Mouse (Mus musculus): ENCODE data around the gene Zg16. TPM values are rescaled to one million over a fixed set of nuclear protein-coding genes. Genes with fewer than 3 reads are reported as not detected.

The Zg16 gene
- polyA plus RNA-seq, 1 experiment from 2014 or later, result 29.5 TPM

- H3K4me1 ChIP-seq (ENCODE audit: control insufficient read depth, insufficient read depth, low read length), result peaks cover 72% of the 10 kb centered on the region
- peak overlapping the region; percentile 84 for H3K4me2 ChIP-seq (ENCODE audit: low read depth, low read length)
- H3K4me3 ChIP-seq (replicated peaks; ENCODE audit: low read length), result peak overlapping the region; percentile 61
- WGBS, result 25% methylated on average over 5 of the region's 5 CpGs
- H3K9me3 ChIP-seq (replicated peaks; ENCODE audit: control insufficient read depth, low read length), result no peaks in the 10 kb centered on the region
- no peaks in the 10 kb centered on the region for H3K27me3 ChIP-seq (ENCODE audit: control insufficient read depth, insufficient read depth, low read length)
- H3K36me3 ChIP-seq (ENCODE audit: control insufficient read depth, insufficient read depth, low read length), result peaks cover 9% of the 10 kb centered on the region; the same call in 1 of the 2 replicates
- H3K9ac ChIP-seq (ENCODE audit: low read length), result peak overlapping the region; percentile 79
- no peak for ATAC-seq (ENCODE audit: insufficient read depth, low FRiP score)
- peak overlapping the region; percentile 86 for H3K27ac ChIP-seq (ENCODE audit: low read length)
Measured at GRCm38 (mm10) chr7:127020491-127020890, 66.6 kb downstream of the Zg16 start.

- Histone ChIP-seq H3K4me3 (replicated peaks; ENCODE audit: low read length) (peak overlapping the region; percentile 61), H3K4me1 (ENCODE audit: control insufficient read depth, insufficient read depth, low read length) (peaks cover 76% of the 10 kb centered on the region), H3K27me3 (ENCODE audit: control insufficient read depth, insufficient read depth, low read length) (no peaks in the 10 kb centered on the region), H3K27ac (ENCODE audit: low read length) (peak overlapping the region; percentile 86), H3K9ac (ENCODE audit: low read length) (peak overlapping the region; percentile 79), H3K9me3 (replicated peaks; ENCODE audit: control insufficient read depth, low read length) (no peaks in the 10 kb centered on the region), H3K4me2 (ENCODE audit: low read depth, low read length) (peak overlapping the region; percentile 84), H3K36me3 (ENCODE audit: control insufficient read depth, insufficient read depth, low read length) (peaks cover 14% of the 10 kb centered on the region; the same call in 1 of the 2 replicates)
- ATAC-seq (ENCODE audit: insufficient read depth, low FRiP score), result no peak
- whole genome bisulfite sequencing, result 41% methylated on average over 3 of the region's 3 CpGs
Measured at GRCm38 (mm10) chr7:127020031-127020430, 67.1 kb downstream of the Zg16 start.

GRCm38 (mm10) chr7:127019306-127019960 lies 67.7 kb downstream of the Zg16 start:
- Histone ChIP-seq H3K4me3 (replicated peaks; ENCODE audit: low read length) (peak overlapping the region; percentile 61), H3K27me3 (ENCODE audit: control insufficient read depth, insufficient read depth, low read length) (no peaks in the 10 kb centered on the region), H3K36me3 (ENCODE audit: control insufficient read depth, insufficient read depth, low read length) (peaks cover 15% of the 10 kb centered on the region; the same call in 1 of the 2 replicates), H3K27ac (ENCODE audit: low read length) (peak overlapping the region; percentile 86; the same call in 1 of the 2 replicates), H3K4me1 (ENCODE audit: control insufficient read depth, insufficient read depth, low read length) (peaks cover 77% of the 10 kb centered on the region), H3K4me2 (ENCODE audit: low read depth, low read length) (peak overlapping the region; percentile 84), H3K9ac (ENCODE audit: low read length) (peak overlapping the region; percentile 79), H3K9me3 (replicated peaks; ENCODE audit: control insufficient read depth, low read length) (no peaks in the 10 kb centered on the region)
- no peak for ATAC-seq (ENCODE audit: insufficient read depth, low FRiP score)
- 70% methylated on average over 14 of the region's 14 CpGs for WGBS

GRCm38 (mm10) chr7:127018416-127019305 lies 68.5 kb downstream of the Zg16 start:
- WGBS, result 70% methylated on average over 15 of the region's 15 CpGs
- peak overlapping the region; percentile 84 for H3K4me2 ChIP-seq (ENCODE audit: low read depth, low read length)
- peaks cover 75% of the 10 kb centered on the region for H3K4me1 ChIP-seq (ENCODE audit: control insufficient read depth, insufficient read depth, low read length)
- H3K27ac ChIP-seq (ENCODE audit: low read length), result peak overlapping the region; percentile 66
- ATAC-seq (ENCODE audit: insufficient read depth, low FRiP score), result no peak
- no peaks in the 10 kb centered on the region for H3K9me3 ChIP-seq (replicated peaks; ENCODE audit: control insufficient read depth, low read length)
- H3K4me3 ChIP-seq (replicated peaks; ENCODE audit: low read length), result 0 out of 2 replicates have a peak overlapping the region, but pooled peaks have one; percentile 8
- no peaks in the 10 kb centered on the region for H3K27me3 ChIP-seq (ENCODE audit: control insufficient read depth, insufficient read depth, low read length)
- H3K9ac ChIP-seq (ENCODE audit: low read length), result peak overlapping the region; percentile 65
- H3K36me3 ChIP-seq (ENCODE audit: control insufficient read depth, insufficient read depth, low read length), result peaks cover 15% of the 10 kb centered on the region; the same call in 1 of the 2 replicates

GRCm38 (mm10) chr7:127017950-127018345 lies 69.2 kb downstream of the Zg16 start:
- H3K9me3 ChIP-seq (replicated peaks; ENCODE audit: control insufficient read depth, low read length), result no peaks in the 10 kb centered on the region
- H3K9ac ChIP-seq (ENCODE audit: low read length), result peak overlapping the region; percentile 65
- H3K4me2 ChIP-seq (ENCODE audit: low read depth, low read length), result peak overlapping the region; percentile 84
- H3K4me1 ChIP-seq (ENCODE audit: control insufficient read depth, insufficient read depth, low read length), result peaks cover 70% of the 10 kb centered on the region
- peak overlapping the region; percentile 8 for H3K4me3 ChIP-seq (replicated peaks; ENCODE audit: low read length)
- no peak for ATAC-seq (ENCODE audit: insufficient read depth, low FRiP score)
- WGBS, result 35% methylated on average over 6 of the region's 6 CpGs
- peaks cover 10% of the 10 kb centered on the region; the same call in 1 of the 2 replicates for H3K36me3 ChIP-seq (ENCODE audit: control insufficient read depth, insufficient read depth, low read length)
- H3K27ac ChIP-seq (ENCODE audit: low read length), result peak overlapping the region; percentile 66
- H3K27me3 ChIP-seq (ENCODE audit: control insufficient read depth, insufficient read depth, low read length), result no peaks in the 10 kb centered on the region

GRCm38 (mm10) chr7:127016971-127017949 lies 69.9 kb downstream of the Zg16 start, which contains the start of gene Pagr1a:
Gene Pagr1a, minus strand, starts transcription at chr7:127017352.
- Histone ChIP-seq H3K4me2 (ENCODE audit: low read depth, low read length) (peak within 1 kb of the TSS; percentile 85), H3K9me3 (replicated peaks; ENCODE audit: control insufficient read depth, low read length) (no peaks in the 10 kb centered on the region), H3K9ac (ENCODE audit: low read length) (peak within 1 kb of the TSS; percentile 91), H3K27me3 (ENCODE audit: control insufficient read depth, insufficient read depth, low read length) (no peaks in the 10 kb centered on the region), H3K4me3 (replicated peaks; ENCODE audit: low read length) (peak within 1 kb of the TSS; percentile 63), H3K4me1 (ENCODE audit: control insufficient read depth, insufficient read depth, low read length) (peaks cover 65% of the 10 kb centered on the region), H3K27ac (ENCODE audit: low read length) (peak within 1 kb of the TSS; percentile 98), H3K36me3 (ENCODE audit: control insufficient read depth, insufficient read depth, low read length) (peaks cover 8% of the 10 kb centered on the region; the same call in 1 of the 2 replicates)
- peak; percentile 88 for ATAC-seq (ENCODE audit: insufficient read depth, low FRiP score)
- WGBS, result 2% methylated on average over 39 of the region's 39 CpGs

- peak overlapping the region; percentile 85 for H3K4me2 ChIP-seq (ENCODE audit: low read depth, low read length)
- H3K9ac ChIP-seq (ENCODE audit: low read length), result peak overlapping the region; percentile 91
- peaks cover 58% of the 10 kb centered on the region for H3K4me1 ChIP-seq (ENCODE audit: control insufficient read depth, insufficient read depth, low read length)
- H3K36me3 ChIP-seq (ENCODE audit: control insufficient read depth, insufficient read depth, low read length), result peaks cover 8% of the 10 kb centered on the region; the same call in 1 of the 2 replicates
- peak; percentile 48 for ATAC-seq (ENCODE audit: insufficient read depth, low FRiP score)
- H3K27me3 ChIP-seq (ENCODE audit: control insufficient read depth, insufficient read depth, low read length), result no peaks in the 10 kb centered on the region
- peak overlapping the region; percentile 98 for H3K27ac ChIP-seq (ENCODE audit: low read length)
- no peaks in the 10 kb centered on the region for H3K9me3 ChIP-seq (replicated peaks; ENCODE audit: control insufficient read depth, low read length)
- WGBS, result under 1% methylated on average over 22 of the region's 22 CpGs
- peak overlapping the region; percentile 63 for H3K4me3 ChIP-seq (replicated peaks; ENCODE audit: low read length)
Measured at GRCm38 (mm10) chr7:127016486-127016938, 70.6 kb downstream of the Zg16 start.

GRCm38 (mm10) chr7:127016481-127016485 lies 70.8 kb downstream of the Zg16 start, which contains the start of gene Pagr1b:
Gene Pagr1b, minus strand, starts transcription at chr7:127016484.
- Histone ChIP-seq H3K9me3 (replicated peaks; ENCODE audit: control insufficient read depth, low read length) (no peaks in the 10 kb centered on the region), H3K27me3 (ENCODE audit: control insufficient read depth, insufficient read depth, low read length) (no peaks in the 10 kb centered on the region), H3K4me3 (replicated peaks; ENCODE audit: low read length) (peak within 1 kb of the TSS; percentile 63), H3K4me1 (ENCODE audit: control insufficient read depth, insufficient read depth, low read length) (peaks cover 56% of the 10 kb centered on the region), H3K27ac (ENCODE audit: low read length) (peak within 1 kb of the TSS; percentile 98), H3K4me2 (ENCODE audit: low read depth, low read length) (peak within 1 kb of the TSS; percentile 85), H3K9ac (ENCODE audit: low read length) (peak within 1 kb of the TSS; percentile 91), H3K36me3 (ENCODE audit: control insufficient read depth, insufficient read depth, low read length) (peaks cover 8% of the 10 kb centered on the region; the same call in 1 of the 2 replicates)
- no peak for ATAC-seq (ENCODE audit: insufficient read depth, low FRiP score)

Measured in stomach, embryonic 16.5 days (tissue).